Mouse (Mus musculus) left cerebral cortex, postnatal 10 days (tissue): ENCODE measurements around the gene Trp53bp1. TPM values are rescaled to one million over a fixed set of nuclear protein-coding genes. Genes with fewer than 3 reads are reported as not detected.

Experiments used
- DNase-seq, 2 experiments: peaks; one replicate each; pipeline ENCODE4 v3.0.0; 2021 to 2022; ENCODE audit warnings: low spot score in 2 of 2, mixed read lengths in 1 of 2; ENCODE audit errors: extremely low spot score in 1 of 2
- intact Hi-C: fragments of 180-260 bp; cut with DNase I; formaldehyde crosslinking; loops from one replicate; pipeline ENCODE4 v1.15.1; 2025
- total RNA-seq, 2 experiments: library from RNA; stranded (reverse); gene quantifications; 2 replicates each; pipeline ENCODE4 v1.2.3; 2021

The Trp53bp1 gene
- total RNA-seq, 2 experiments from 2014 or later, result 173 to 183 TPM

DNA sequence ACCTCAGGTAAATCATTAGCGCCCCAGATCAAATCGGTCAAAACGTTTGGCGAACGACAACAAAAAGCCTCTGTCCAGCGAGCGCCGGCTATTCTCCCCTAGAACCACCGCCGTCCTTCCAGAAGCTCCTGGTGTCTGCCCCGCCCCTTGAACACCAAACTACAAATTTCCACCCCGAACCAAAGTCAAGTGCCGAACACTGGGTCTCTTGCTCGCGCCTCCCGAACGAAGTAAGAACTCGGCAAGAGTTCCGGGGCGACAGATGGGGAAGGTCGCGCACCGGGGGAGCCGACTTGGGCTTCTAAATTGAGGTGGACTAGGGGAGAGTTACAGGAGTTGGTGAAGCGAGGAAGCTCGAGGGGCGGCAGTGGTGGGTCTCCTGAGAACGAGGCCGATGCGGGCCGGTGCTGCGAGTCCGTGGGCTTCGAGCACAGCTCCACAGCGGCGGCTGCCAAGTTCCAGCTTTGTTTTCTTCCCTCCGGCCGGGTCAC, 100.7 kb downstream of the Trp53bp1 start, which contains the start of gene Tubgcp4:
TSS of gene Tubgcp4 (plus strand) at position 174 of the 491 bp plus-strand sequence.
- intact Hi-C loops, result no loop called here
- DNase-seq, result no peak

GRCm38 (mm10) chr2:121169902-121170301, 101.3 kb downstream of the Trp53bp1 start:
- peak; percentile 13 to 30 for DNase-seq
- intact Hi-C loops, result no loop called here

DNA sequence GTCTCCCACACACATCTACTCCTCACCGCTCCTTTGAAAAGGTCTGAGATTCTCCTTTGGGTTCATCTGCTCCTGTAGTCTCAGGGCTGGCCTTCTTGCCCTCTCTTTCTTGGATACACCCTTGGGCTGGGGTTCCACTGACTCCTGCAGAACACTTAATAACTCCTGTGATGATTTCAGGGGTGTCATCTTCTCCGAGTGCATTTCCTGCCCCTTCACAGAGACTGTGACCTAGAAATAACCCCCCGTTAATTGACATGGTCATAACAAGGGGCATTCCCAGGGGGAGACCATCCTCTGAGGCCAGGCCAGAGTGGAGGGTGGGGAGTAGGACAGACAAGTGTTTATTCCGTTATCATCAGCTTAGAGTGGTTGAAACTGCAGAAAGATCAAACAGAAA, 102.0 kb downstream of the Trp53bp1 start:
- no peak for DNase-seq

GRCm38 (mm10) chr2:121153100-121153499, 118.1 kb downstream of the Trp53bp1 start:
- DNase-seq, result no peak
- intact Hi-C loops, result no loop called here

More for the DNA sequence above, 102.0 kb downstream of the Trp53bp1 start:
- intact Hi-C loops, result no loop called here

GRCm38 (mm10) chr2:121149679-121150078, 121.5 kb downstream of the Trp53bp1 start:
- intact Hi-C loops, result no loop called here

More at GRCm38 (mm10) chr2:121149679-121150078, 121.5 kb downstream of the Trp53bp1 start:
- no peak for DNase-seq

Other genes starting within 250 kb of the Trp53bp1 start
- gene Epb42, start 234.3 kb downstream of the Trp53bp1 start, total RNA-seq, result not detected
- gene Tgm5, start 185.6 kb downstream of the Trp53bp1 start, total RNA-seq, result not detected
- gene Tgm7, start 161.6 kb downstream of the Trp53bp1 start, total RNA-seq, result not detected
- gene Adal, start 131.0 kb downstream of the Trp53bp1 start, total RNA-seq, result 10 to 100 TPM; 17.7 to 17.8 TPM
- 1 to 10 TPM; 8.0 to 8.9 TPM for gene Lcmt2, start 130.8 kb downstream of the Trp53bp1 start, total RNA-seq
- 10 to 100 TPM; 31.8 to 32.2 TPM for gene Tubgcp4, start 100.8 kb downstream of the Trp53bp1 start, total RNA-seq
- gene Zscan29, start 100.3 kb downstream of the Trp53bp1 start, total RNA-seq, result 1 to 10 TPM; 4.7 to 5.7 TPM
- gene Map1a, start 18.2 kb upstream of the Trp53bp1 start, total RNA-seq, result 100 to 1,000 TPM; 391 to 400 TPM
- gene Ppip5k1, start 84.0 kb upstream of the Trp53bp1 start, total RNA-seq, result 10 to 100 TPM; 50.4 to 55.7 TPM
- 100 to 1,000 TPM; 311 to 312 TPM for gene Ckmt1, start 86.3 kb upstream of the Trp53bp1 start, total RNA-seq
- gene Strc, start 115.8 kb upstream of the Trp53bp1 start, total RNA-seq, result not detected
- gene Pdia3, start 142.4 kb upstream of the Trp53bp1 start, total RNA-seq, result 100 to 1,000 TPM; 198 to 214 TPM
- gene Catsper2, start 142.4 kb upstream of the Trp53bp1 start, total RNA-seq, result 1 to 10 TPM; 4.5 to 4.8 TPM
- gene Ell3, start 172.9 kb upstream of the Trp53bp1 start, total RNA-seq, result not detected
- 100 to 1,000 TPM; 129 to 153 TPM for gene Serf2, start 177.8 kb upstream of the Trp53bp1 start, total RNA-seq
- gene Hypk, start 181.9 kb upstream of the Trp53bp1 start, total RNA-seq, result 10 to 100 TPM; 23.7 to 25.8 TPM
- gene Serinc4, start 185.4 kb upstream of the Trp53bp1 start, total RNA-seq, result 1 to 10 TPM; 1.2 to 1.3 TPM
- gene Mfap1b, start 202.7 kb upstream of the Trp53bp1 start, total RNA-seq, result 10 to 100 TPM; 35.1 to 37.0 TPM
- 10 to 100 TPM; 31.2 to 32.7 TPM for gene Mfap1a, start 235.3 kb upstream of the Trp53bp1 start, total RNA-seq
- 1 to 10 TPM; 4.2 to 4.4 TPM for gene Wdr76, start 235.3 kb upstream of the Trp53bp1 start, total RNA-seq